Mouse (Mus musculus) spleen, adult 2 months (tissue): ENCODE results near the gene Ccne1. TPM values are rescaled to one million over a fixed set of nuclear protein-coding genes. Genes with fewer than 3 reads are reported as not detected.

ENCODE experiments used
- DNase-seq, 2 experiments: peaks; one replicate each; pipeline versions ENCODE4 v3.0.0 to v3.0.0-alpha.2; 2012 to 2021; ENCODE audit warnings: low spot score in 2 of 2, low read depth in 1 of 2
- H3K27ac ChIP-seq: fragments of 200-500 bp; 2 replicates; pipeline ENCODE4 v1.5.1; 2012; ENCODE audit warnings: low read length, inconsistent platforms; ENCODE audit not compliant: insufficient read depth
- H3K27me3 ChIP-seq: fragments of 200-500 bp; 2 replicates; pipeline ENCODE4 v1.6.1; 2012; ENCODE audit warnings: mild to moderate bottlenecking, moderate library complexity, low read length, inconsistent platforms; ENCODE audit not compliant: control insufficient read depth, insufficient read depth
- H3K36me3 ChIP-seq: fragments of 200-500 bp; 2 replicates; pipeline ENCODE4 v1.6.1; 2012; ENCODE audit warnings: mild to moderate bottlenecking, low read length, inconsistent platforms; ENCODE audit not compliant: control insufficient read depth, insufficient read depth
- H3K4me1 ChIP-seq: fragments of 200-500 bp; 2 replicates; pipeline ENCODE4 v1.6.1; 2011; ENCODE audit warnings: inconsistent platforms; ENCODE audit not compliant: control insufficient read depth, insufficient read depth, insufficient read length
- H3K4me3 ChIP-seq: fragments of 200-500 bp; 2 replicates; pipeline ENCODE4 v1.5.1; 2011; ENCODE audit warnings: mild to moderate bottlenecking, inconsistent platforms; ENCODE audit not compliant: insufficient read depth, insufficient read length; ENCODE audit errors: extremely low read depth
- CTCF ChIP-seq: fragments of 200-500 bp; IDR thresholded peaks from 2 replicates; pipeline ENCODE4 v1.5.1; 2011; ENCODE audit warnings: mild to moderate bottlenecking, inconsistent platforms; ENCODE audit not compliant: insufficient read depth, insufficient read length, insufficient replicate concordance; ENCODE audit errors: extremely low read depth
- POLR2A ChIP-seq: fragments of 200-500 bp; IDR thresholded peaks from 2 replicates; pipeline ENCODE4 v1.6.1; 2011; ENCODE audit warnings: low read depth, low read length, inconsistent platforms
- WGBS: fragments of 180-500 bp; shearing (Covaris S2); methylation state at CpG from one replicate; pipeline ENCODE4 v1.1.7; 2018; 5-methylcytosine and 5-hydroxymethylcytosine counted together
- polyA plus RNA-seq: library from polyadenylated mRNA; depleted of rRNA; stranded (reverse); fragments of >200 nt; gene quantifications from 2 replicates; pipeline ENCODE4 v1.2.3, GENCODE M21; 2012; rRNA removed

Ccne1 gene
- polyA plus RNA-seq, result 9.1 and 21.1 TPM in 2 replicates

GRCm38 (mm10) chr7:38107371-38108259 lies at the start of gene Ccne1:
TSS of gene Ccne1 (minus strand) at chr7:38107534.
- Histone ChIP-seq H3K27me3 (no peaks in the 10 kb centered on the region), H3K4me1 (peaks cover 15% of the 10 kb centered on the region), H3K36me3 (0 out of 2 replicates have a peak, but pooled peaks cover 2% of the 10 kb centered on the region), H3K27ac (peak within 1 kb of the TSS; percentile 89), H3K4me3 (peak within 1 kb of the TSS; percentile 96)
- TF ChIP-seq CTCF (no peak), POLR2A (no peak; the same call in 1 of the 2 replicates)
- peak; percentile 89 to 100 for DNase-seq
- WGBS, result under 1% methylated on average over 94 of the region's 102 CpGs

- 37% methylated on average over 5 of the region's 5 CpGs for WGBS
These were observed 48.5 kb upstream of the Ccne1 start for GRCm38 (mm10) chr7:38155829-38156228.

GRCm38 (mm10) chr7:38152571-38152970 lies 45.2 kb upstream of the Ccne1 start:
- Histone ChIP-seq H3K4me3 (no peak overlapping the region), H3K27ac (no peak overlapping the region), H3K4me1 (peaks cover 3% of the 10 kb centered on the region; the same call in 1 of the 2 replicates), H3K36me3 (no peaks in the 10 kb centered on the region), H3K27me3 (no peaks in the 10 kb centered on the region)
- 85% methylated on average over 3 of the region's 3 CpGs for WGBS
- TF ChIP-seq POLR2A (no peak), CTCF (no peak)
- DNase-seq, result no peak

More at GRCm38 (mm10) chr7:38155829-38156228, 48.5 kb upstream of the Ccne1 start:
- Histone ChIP-seq H3K36me3 (no peaks in the 10 kb centered on the region), H3K4me3 (no peak overlapping the region), H3K4me1 (peaks cover 3% of the 10 kb centered on the region; the same call in 1 of the 2 replicates), H3K27ac (no peak overlapping the region), H3K27me3 (no peaks in the 10 kb centered on the region)
- no peak for DNase-seq
- TF ChIP-seq CTCF (no peak), POLR2A (no peak)

- WGBS, result 76% methylated on average over 14 of the region's 14 CpGs
- H3K4me3 ChIP-seq, result no peak overlapping the region
- peaks cover 3% of the 10 kb centered on the region; the same call in 1 of the 2 replicates for H3K4me1 ChIP-seq
- no peak overlapping the region for H3K27ac ChIP-seq
- H3K36me3 ChIP-seq, result no peaks in the 10 kb centered on the region
- no peak for DNase-seq
- TF ChIP-seq POLR2A (no peak), CTCF (no peak)
- no peaks in the 10 kb centered on the region for H3K27me3 ChIP-seq
These were observed 44.5 kb upstream of the Ccne1 start for GRCm38 (mm10) chr7:38151706-38152312.

GRCm38 (mm10) chr7:38147477-38147876 lies 40.1 kb upstream of the Ccne1 start:
- Histone ChIP-seq H3K36me3 (no peaks in the 10 kb centered on the region), H3K27me3 (no peaks in the 10 kb centered on the region), H3K4me3 (no peak overlapping the region), H3K4me1 (no peaks in the 10 kb centered on the region; the same call in 1 of the 2 replicates), H3K27ac (no peak overlapping the region)
- DNase-seq, result no peak
- WGBS, result 90% methylated on average over 6 of the region's 6 CpGs
- TF ChIP-seq POLR2A (no peak), CTCF (no peak)

- TF ChIP-seq CTCF, result peak; percentile 83; the same call in 1 of the 2 replicates
- TF ChIP-seq POLR2A, result no peak
- Histone ChIP-seq H3K36me3 (no peaks in the 10 kb centered on the region), H3K4me3 (no peak overlapping the region), H3K4me1 (no peaks in the 10 kb centered on the region), H3K27ac (no peak overlapping the region), H3K27me3 (no peaks in the 10 kb centered on the region)
- 68% methylated on average over 13 of the region's 13 CpGs for WGBS
- DNase-seq, result peak; percentile 61 to 80
These were observed 34.6 kb upstream of the Ccne1 start for GRCm38 (mm10) chr7:38141747-38142545.
